Mouse (Mus musculus): ENCODE results near the gene Trpm2. TPM values are rescaled to one million over a fixed set of nuclear protein-coding genes. Genes with fewer than 3 reads are reported as not detected.

The Trpm2 gene
- 2.6 and 5.5 TPM in 2 replicates for polyA plus RNA-seq (2012; ENCODE audit: low replicate concordance)

GRCm38 (mm10) chr10:77970481-77970880, at the start of gene Trpm2:
Gene Trpm2 (minus strand): TSS chr10:77970563.

GRCm38 (mm10) chr10:78009945-78010293, 39.6 kb upstream of the Trpm2 start, which contains the start of gene Pfkl:
Gene Pfkl (minus strand): TSS chr10:78010083.

GRCm38 (mm10) chr10:77978351-77979350, 8.3 kb upstream of the Trpm2 start, which contains the start of gene 1810043G02Rik:
Gene 1810043G02Rik (plus strand): TSS chr10:77978524.

GRCm38 (mm10) chr10:77902211-77902893, 68.0 kb downstream of the Trpm2 start, which contains the start of gene Lrrc3:
Gene Lrrc3 (minus strand): TSS chr10:77902536.

GRCm38 (mm10) chr10:77861675-77862074, 108.7 kb downstream of the Trpm2 start, which contains the start of gene Gm3285:
Gene Gm3285 (plus strand): TSS chr10:77861975.

Other genes starting within 250 kb of the Trpm2 start
- not detected in 2 replicates for gene Krtap12-1, start 250.0 kb downstream of the Trpm2 start, polyA plus RNA-seq (2012; ENCODE audit: low replicate concordance)
- not detected in 2 replicates for gene Gm10100, start 244.1 kb downstream of the Trpm2 start, polyA plus RNA-seq (2012; ENCODE audit: low replicate concordance)
- gene Gm18596, start 227.9 kb downstream of the Trpm2 start, polyA plus RNA-seq (2012; ENCODE audit: low replicate concordance) = 0.22 TPM in 1 of 2 replicates, not detected in the other
- not detected in 2 replicates for gene Gm9736, start 219.2 kb downstream of the Trpm2 start, polyA plus RNA-seq (2012; ENCODE audit: low replicate concordance)
- not detected in 2 replicates for gene Gm3233, start 210.9 kb downstream of the Trpm2 start, polyA plus RNA-seq (2012; ENCODE audit: low replicate concordance)
- 0.28 TPM in 1 of 2 replicates, not detected in the other for gene Gm3238, start 199.2 kb downstream of the Trpm2 start, polyA plus RNA-seq (2012; ENCODE audit: low replicate concordance)
- not detected in 2 replicates for gene Gm7138, start 193.6 kb downstream of the Trpm2 start, polyA plus RNA-seq (2012; ENCODE audit: low replicate concordance)
- not detected in 2 replicates for gene Gm3250, start 188.0 kb downstream of the Trpm2 start, polyA plus RNA-seq (2012; ENCODE audit: low replicate concordance)
- gene Gm7137, start 182.4 kb downstream of the Trpm2 start, polyA plus RNA-seq (2012; ENCODE audit: low replicate concordance) = not detected in 2 replicates
- gene Gm9639, start 175.5 kb downstream of the Trpm2 start, polyA plus RNA-seq (2012; ENCODE audit: low replicate concordance) = not detected in 2 replicates
- not detected in 2 replicates for gene Gm19668, start 171.4 kb downstream of the Trpm2 start, polyA plus RNA-seq (2012; ENCODE audit: low replicate concordance)
- gene Gm9507, start 158.7 kb downstream of the Trpm2 start, polyA plus RNA-seq (2012; ENCODE audit: low replicate concordance) = not detected in 2 replicates
- not detected in 2 replicates for gene Gm2696, start 155.9 kb downstream of the Trpm2 start, polyA plus RNA-seq (2012; ENCODE audit: low replicate concordance)
- not detected in 2 replicates for gene Krtap10-4, start 143.5 kb downstream of the Trpm2 start, polyA plus RNA-seq (2012; ENCODE audit: low replicate concordance)
- not detected in 2 replicates for gene Krtap10-10, start 134.6 kb downstream of the Trpm2 start, polyA plus RNA-seq (2012; ENCODE audit: low replicate concordance)
- not detected in 2 replicates for gene Gm36176, start 123.8 kb downstream of the Trpm2 start, polyA plus RNA-seq (2012; ENCODE audit: low replicate concordance)
- not detected in 2 replicates for gene Gm10318, start 117.7 kb downstream of the Trpm2 start, polyA plus RNA-seq (2012; ENCODE audit: low replicate concordance)
- not detected in 2 replicates for gene Gm3285, start 108.6 kb downstream of the Trpm2 start, polyA plus RNA-seq (2012; ENCODE audit: low replicate concordance)
- 0.09 and 0.15 TPM in 2 replicates for gene Lrrc3, start 68.0 kb downstream of the Trpm2 start, polyA plus RNA-seq (2012; ENCODE audit: low replicate concordance)
- 16.9 and 22.6 TPM in 2 replicates for gene 1810043G02Rik, start 8.0 kb upstream of the Trpm2 start, polyA plus RNA-seq (2012; ENCODE audit: low replicate concordance)
- 84.1 and 114 TPM in 2 replicates for gene Pfkl, start 39.5 kb upstream of the Trpm2 start, polyA plus RNA-seq (2012; ENCODE audit: low replicate concordance)
- 0.14 TPM in 1 of 2 replicates, not detected in the other for gene Dnmt3l, start 71.4 kb upstream of the Trpm2 start, polyA plus RNA-seq (2012; ENCODE audit: low replicate concordance)
- gene Aire, start 73.0 kb upstream of the Trpm2 start, polyA plus RNA-seq (2012; ENCODE audit: low replicate concordance) = 1.5 and 1.6 TPM in 2 replicates
- 2.5 and 30.0 TPM in 2 replicates for gene Icosl, start 98.7 kb upstream of the Trpm2 start, polyA plus RNA-seq (2012; ENCODE audit: low replicate concordance)
- gene D10Jhu81e, start 199.2 kb upstream of the Trpm2 start, polyA plus RNA-seq (2012; ENCODE audit: low replicate concordance) = 50.2 and 67.1 TPM in 2 replicates
- 7.0 and 12.9 TPM in 2 replicates for gene Pwp2, start 214.6 kb upstream of the Trpm2 start, polyA plus RNA-seq (2012; ENCODE audit: low replicate concordance)